Mouse (Mus musculus) embryonic fibroblast, embryonic 13.5 days (primary cell): Measurements from ENCODE around the gene Serpina3c. TPM values are rescaled to one million over a fixed set of nuclear protein-coding genes. Genes with fewer than 3 reads are reported as not detected.
A peak's percentile ranks its signal among the peaks of the same experiment; 100 is the strongest.

ENCODE experiments used
- H3K27ac ChIP-seq: 2 replicates; pipeline ENCODE4 v1.5.1; 2012; ENCODE audit warnings: low read length, control low read depth, inconsistent platforms; ENCODE audit not compliant: insufficient read depth
- H3K4me1 ChIP-seq: 2 replicates; pipeline ENCODE4 v1.6.1; 2011; ENCODE audit warnings: low read length; ENCODE audit not compliant: control insufficient read depth, insufficient read depth
- H3K4me3 ChIP-seq: 2 replicates; pipeline ENCODE4 v1.5.1; 2011; ENCODE audit warnings: mild to moderate bottlenecking, control low read depth, low read length; ENCODE audit not compliant: insufficient read depth
- CTCF ChIP-seq: IDR thresholded peaks from 2 replicates; pipeline ENCODE4 v1.5.1; 2011; ENCODE audit warnings: mild to moderate bottlenecking, control low read depth, low read length, moderate library complexity, borderline replicate concordance; ENCODE audit not compliant: insufficient read depth
- POLR2A ChIP-seq: IDR thresholded peaks from 2 replicates; pipeline ENCODE4 v1.6.1; 2011; ENCODE audit warnings: low read depth, mild to moderate bottlenecking, control low read depth, low read length, moderate library complexity
- polyA plus RNA-seq: library from polyadenylated mRNA; stranded (reverse); fragments of >200 nt; gene quantifications from 2 replicates; pipeline ENCODE4 v1.2.4, GENCODE M21; 2011; ENCODE audit warnings: low read depth; ENCODE audit not compliant: missing spikeins, insufficient read length

The Serpina3c gene
- polyA plus RNA-seq = not detected in 2 replicates

DNA sequence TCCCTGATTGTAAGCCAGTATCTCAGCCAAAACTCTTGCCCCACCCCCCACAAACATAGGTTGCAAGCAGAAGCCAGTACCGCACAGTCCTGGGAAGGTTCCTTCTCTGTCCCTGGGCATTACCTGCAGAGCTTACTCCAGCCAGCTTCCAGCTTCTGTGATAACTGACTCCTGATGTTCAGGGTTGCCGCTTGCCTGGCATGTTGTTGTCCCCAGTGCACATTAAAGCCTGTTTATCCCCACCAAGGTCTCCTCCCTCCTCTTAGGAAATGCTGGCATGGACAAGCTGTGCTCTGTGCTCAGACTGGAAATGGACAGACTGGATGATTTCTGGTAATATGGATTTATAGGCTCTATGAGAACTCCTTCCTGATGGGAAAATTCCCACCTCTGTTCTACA is at the start of gene Serpina3c:
Serpina3c (minus strand) TSS at position 215 of the 400 bp plus-strand sequence.
- no peak for TF ChIP-seq POLR2A
- no peak for TF ChIP-seq CTCF
- no peak within 1 kb of the TSS for H3K27ac ChIP-seq
- H3K4me3 ChIP-seq = no peak within 1 kb of the TSS
- H3K4me1 ChIP-seq = no peaks in the 10 kb centered on the region

DNA sequence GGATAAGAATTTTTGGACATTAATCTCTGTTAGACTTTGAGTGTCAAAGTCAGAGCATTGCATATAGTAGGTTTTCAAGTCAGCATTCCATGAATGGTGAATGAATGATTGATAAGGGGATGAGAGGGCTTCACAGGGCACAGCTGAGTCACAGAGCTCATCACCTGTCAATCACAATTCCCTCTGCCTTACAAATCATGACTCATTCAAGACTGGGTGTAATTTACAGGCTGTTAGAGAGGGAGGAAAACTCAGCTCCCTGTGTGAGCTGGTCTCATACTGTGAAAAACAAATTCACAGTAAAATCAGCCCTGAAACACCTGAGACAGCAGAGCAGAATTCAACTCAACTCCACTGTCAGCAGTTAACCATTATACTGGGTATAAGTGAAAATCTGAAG is 37.2 kb upstream of the Serpina3c start:
- H3K4me3 ChIP-seq = no peak overlapping the region
- TF ChIP-seq POLR2A (no peak), CTCF (no peak)

DNA sequence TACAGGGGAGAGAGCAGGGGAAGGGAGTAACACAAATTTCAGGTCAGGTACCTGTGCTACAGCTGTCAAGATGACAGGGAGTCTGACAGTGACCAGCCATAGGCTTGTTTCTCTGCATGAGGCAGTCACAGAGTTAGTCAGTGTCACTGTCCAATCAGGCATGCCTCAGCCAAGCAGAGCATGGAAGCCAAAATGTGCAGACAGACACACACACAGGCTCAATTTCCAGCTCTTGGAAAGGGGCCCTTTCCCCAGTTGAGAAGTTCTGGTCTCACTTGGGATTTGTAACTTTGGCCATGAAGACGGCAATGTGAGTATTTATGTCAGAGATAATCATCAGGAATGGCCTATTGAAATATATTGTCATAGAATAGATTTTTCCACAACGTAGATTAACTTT is 35.6 kb upstream of the Serpina3c start:
- H3K4me3 ChIP-seq = no peak overlapping the region
- H3K4me1 ChIP-seq = peaks cover 11% of the 10 kb centered on the region
- no peak overlapping the region for H3K27ac ChIP-seq
- TF ChIP-seq CTCF (no peak), POLR2A (no peak)

More for the DNA sequence above, 37.2 kb upstream of the Serpina3c start:
- Histone ChIP-seq H3K27ac (no peak overlapping the region), H3K4me1 (peaks cover 9% of the 10 kb centered on the region)

DNA sequence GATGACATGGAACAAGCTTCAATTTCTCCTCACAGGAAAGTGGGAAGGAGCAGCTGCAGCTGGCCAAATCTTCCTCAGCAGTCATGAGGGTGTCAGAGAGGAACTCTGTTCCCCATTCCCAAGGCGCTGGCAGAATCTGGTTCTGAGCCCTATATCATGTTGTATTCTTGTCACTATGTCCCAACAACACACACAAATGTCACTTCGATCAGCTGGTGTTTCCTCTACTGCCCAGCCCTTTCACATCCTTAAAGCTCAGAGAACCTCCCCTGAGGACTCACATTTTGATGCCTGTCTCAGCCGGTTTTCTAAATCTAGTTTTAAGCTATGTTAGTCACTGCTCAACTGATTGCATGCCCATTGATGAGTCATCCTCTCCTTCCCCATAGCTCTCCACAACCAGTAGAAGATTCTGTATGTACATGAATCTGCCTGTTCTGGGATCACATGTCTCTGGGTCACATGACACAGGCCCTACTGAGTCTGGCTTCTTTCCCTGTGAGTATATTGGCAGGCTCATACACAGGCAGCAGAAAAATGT is 32.4 kb upstream of the Serpina3c start:
- TF ChIP-seq CTCF (no peak), POLR2A (no peak)
- Histone ChIP-seq H3K27ac (peak overlapping the region; percentile 80), H3K4me1 (peaks cover 10% of the 10 kb centered on the region), H3K4me3 (no peak overlapping the region)

DNA sequence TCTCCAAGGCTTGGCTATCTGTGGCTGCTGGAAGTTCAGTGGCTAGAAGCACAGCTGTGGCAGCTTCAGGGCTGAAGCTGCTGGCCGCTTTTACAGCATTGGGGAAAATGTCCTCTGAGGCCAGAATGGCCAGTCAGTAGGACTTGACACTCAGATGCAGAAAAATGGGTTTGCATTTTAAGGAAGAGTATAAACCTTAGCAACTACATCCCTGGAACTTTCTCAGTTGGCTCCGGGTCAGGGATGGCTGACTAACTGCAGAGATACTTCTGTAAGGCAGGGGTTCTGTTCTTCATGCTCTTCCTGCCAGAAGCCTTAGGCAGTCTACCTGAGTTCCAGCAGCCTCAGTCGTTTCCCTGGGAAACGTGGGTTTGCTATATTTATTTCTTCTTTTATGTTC is 31.4 kb upstream of the Serpina3c start:
- peaks cover 8% of the 10 kb centered on the region for H3K4me1 ChIP-seq
- TF ChIP-seq CTCF (no peak), POLR2A (no peak)
- no peak overlapping the region for H3K27ac ChIP-seq
- H3K4me3 ChIP-seq = no peak overlapping the region

DNA sequence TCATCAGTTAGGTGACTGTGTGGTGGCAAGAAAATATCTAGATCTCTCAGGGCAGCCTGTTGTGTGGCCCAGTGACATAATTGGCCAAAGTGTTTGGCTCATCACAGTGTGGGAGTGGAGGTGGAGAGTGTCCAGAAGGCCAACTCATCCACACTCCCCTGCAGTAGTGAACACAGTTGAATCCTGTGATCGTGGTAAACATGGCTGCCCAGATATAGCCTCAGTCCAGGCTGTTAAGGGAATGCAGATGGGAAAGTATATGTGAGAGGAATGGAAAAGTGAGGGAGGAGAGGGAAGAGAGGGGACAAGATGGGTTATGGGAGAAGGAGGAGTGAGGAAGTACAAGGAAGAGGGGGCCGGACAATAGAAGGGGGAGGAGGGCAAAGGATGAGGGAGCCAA is 25.3 kb upstream of the Serpina3c start:
- Histone ChIP-seq H3K27ac (no peak overlapping the region), H3K4me3 (no peak overlapping the region), H3K4me1 (no peaks in the 10 kb centered on the region)
- TF ChIP-seq CTCF (no peak), POLR2A (no peak)

DNA sequence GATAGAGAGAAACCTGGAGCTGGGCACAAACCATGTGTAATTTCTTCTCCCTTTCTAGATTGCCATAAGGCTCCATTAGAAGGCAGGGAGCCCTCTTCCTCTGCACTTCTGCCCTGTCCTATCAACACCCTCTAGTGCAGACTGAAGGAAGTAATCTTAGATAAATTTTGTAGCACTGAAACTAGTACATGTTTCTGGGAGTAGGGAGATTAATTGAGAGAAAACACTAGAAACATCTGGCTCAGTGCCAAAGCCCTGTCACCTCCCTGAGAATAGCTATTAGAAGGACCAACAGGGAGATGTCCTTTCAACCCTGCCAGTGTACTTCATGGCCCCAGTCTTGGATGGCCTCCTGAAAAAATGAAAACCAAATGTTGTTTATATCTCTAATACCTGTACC is 24.9 kb upstream of the Serpina3c start:
- Histone ChIP-seq H3K4me1 (no peaks in the 10 kb centered on the region), H3K27ac (no peak overlapping the region), H3K4me3 (no peak overlapping the region)
- TF ChIP-seq CTCF (no peak), POLR2A (no peak)

DNA sequence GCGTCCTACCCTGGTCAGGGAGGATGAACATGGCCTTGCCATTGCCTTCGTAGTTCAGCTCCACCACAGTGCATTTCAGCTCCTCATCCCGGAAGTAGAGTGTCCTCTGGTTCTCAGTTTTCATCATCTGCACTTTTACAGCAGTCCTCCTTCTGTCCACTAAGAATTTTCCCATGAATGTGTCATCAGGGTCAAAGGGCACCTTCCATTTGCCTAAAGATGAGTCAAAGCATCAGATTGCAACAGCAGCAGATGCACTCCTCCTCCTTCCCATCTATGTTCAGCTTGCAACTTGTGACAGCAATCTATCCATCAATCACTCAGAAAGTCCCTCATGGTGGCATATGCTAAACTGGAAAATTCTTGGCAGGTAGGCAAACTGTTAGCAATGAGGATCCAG is 22.0 kb upstream of the Serpina3c start:
- H3K4me1 ChIP-seq = no peaks in the 10 kb centered on the region
- no peak overlapping the region for H3K4me3 ChIP-seq
- no peak overlapping the region for H3K27ac ChIP-seq
- TF ChIP-seq CTCF (no peak), POLR2A (no peak)

DNA sequence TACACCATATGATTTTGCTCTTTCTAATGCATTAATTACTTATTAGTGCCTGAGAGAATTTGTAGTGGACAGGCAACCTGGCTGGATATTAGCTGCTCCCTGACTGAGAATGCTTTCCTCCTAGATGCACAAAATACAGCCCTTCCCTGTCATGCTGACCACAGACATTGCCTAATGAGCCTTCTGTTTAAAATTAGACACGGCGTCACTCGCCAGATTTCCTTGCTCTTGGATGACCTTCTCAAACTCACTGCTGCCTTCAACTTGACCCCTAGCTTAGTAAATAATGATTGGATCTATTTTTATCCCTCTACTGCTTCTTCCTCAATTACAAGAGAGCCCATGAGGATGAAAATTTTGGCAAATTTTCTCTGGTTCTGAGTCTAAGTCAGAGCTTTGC is 21.1 kb upstream of the Serpina3c start:
- Histone ChIP-seq H3K4me1 (no peaks in the 10 kb centered on the region), H3K4me3 (no peak overlapping the region), H3K27ac (no peak overlapping the region)
- no peak for TF ChIP-seq POLR2A
- TF ChIP-seq CTCF = no peak

DNA sequence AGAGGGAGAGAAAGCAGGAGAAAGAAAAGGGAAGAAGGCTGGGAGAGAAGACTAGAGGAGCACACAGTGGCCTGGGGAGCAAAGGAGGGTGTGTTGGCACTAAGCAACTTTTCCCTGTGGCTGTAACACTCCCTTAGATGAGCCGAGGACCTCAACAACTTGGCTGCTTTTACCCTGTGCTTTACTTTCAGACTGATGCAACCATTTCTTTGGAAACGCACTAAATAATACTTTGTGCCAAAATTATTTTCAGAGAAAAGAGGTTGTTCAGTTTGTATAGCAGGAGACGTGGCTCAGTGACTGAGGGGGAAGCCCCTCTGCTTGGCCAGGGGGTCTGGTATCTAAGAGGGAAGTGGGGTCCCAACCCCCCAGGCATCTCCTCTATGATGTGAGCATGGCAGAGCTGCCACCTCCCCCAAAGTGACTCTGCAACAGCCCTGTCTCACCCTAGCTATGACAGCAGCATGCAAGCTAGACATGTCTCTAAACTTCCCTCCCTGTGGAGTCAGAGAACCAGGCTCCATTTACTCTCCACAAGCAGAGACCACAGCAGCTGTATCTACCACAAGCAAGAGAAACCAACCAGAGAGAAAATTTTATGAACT is 527 bp downstream of the Serpina3c start:
- no peak overlapping the region for H3K27ac ChIP-seq
- no peak overlapping the region for H3K4me3 ChIP-seq
- no peaks in the 10 kb centered on the region for H3K4me1 ChIP-seq
- no peak for TF ChIP-seq POLR2A
- TF ChIP-seq CTCF = no peak
